Mouse (Mus musculus) right cerebral cortex, adult 2 months (tissue): ENCODE data around the gene 4930412O13Rik.

Source experiments
- DNase-seq, 2 experiments: peaks; one replicate each; pipeline ENCODE4 v3.0.0; 2021 to 2022; ENCODE audit warnings: low spot score in 2 of 2

4930412O13Rik gene

DNA sequence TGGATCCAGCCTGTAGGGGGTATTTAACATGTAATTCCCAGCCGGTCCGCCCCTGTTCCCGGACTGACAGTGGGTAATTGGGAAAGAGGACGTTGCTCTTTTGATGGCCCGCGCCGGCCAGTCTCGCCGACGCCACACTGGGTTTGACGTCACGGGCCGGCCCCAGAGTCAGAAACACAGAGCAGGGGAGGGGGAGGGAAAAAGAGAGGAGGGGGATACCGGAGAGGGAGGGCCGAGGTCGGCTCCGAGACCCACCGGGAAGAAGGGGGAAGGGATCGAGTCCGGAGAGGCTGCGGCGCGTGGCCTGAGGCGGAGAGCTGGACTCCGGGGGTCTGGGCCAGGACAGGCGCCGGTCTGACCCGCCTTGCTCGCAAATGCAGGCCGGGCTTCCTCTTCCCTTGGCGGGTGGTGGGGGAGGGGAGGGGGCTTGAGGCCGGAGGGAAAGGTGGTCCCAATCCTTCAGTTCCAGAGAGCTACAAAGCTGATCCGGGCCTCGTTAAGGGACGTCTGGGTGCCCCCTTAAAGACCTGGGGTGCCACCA is at the start of gene 4930412O13Rik:
Gene 4930412O13Rik (plus strand): TSS at position 202 of the 541 bp plus-strand sequence.
- DNase-seq: no peak

DNA sequence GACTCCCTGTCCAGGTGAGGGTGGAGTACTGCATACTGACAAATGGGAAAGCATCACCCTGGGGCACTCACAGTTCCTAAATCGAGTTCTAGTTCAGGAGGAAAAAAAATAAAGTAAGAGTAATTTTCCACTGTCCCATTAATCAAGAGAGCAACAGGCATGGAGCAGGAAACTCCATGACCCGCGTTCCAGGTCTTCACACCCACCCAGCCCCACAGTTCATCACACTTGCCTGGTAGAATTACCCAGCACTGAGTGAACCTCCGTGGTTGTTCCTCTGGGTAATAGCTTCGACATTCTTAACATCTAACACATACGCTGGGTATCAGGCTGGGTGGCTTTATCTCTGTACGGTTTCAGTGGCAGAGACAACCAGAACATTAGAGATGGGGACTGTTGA is 47.3 kb upstream of the 4930412O13Rik start:
- DNase-seq: no peak

DNA sequence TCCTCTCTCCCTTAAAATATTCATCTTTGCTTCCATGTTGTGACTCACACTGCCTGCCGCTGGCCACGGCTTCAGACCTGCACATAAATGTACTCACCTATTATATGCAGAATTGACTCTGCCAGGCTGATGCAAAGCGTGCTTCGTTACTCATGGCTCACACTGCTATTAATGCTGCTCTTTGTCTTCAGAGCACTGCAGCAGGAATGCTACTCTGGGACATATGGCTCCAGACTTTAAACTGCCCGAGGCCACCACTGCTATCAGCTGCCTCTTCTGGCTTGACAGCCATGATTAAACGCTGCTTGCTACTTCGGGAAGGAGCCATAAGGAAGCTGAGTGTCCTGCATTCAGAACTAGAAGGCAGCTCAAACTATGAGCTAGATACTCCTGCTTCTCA is 45.9 kb upstream of the 4930412O13Rik start:
- DNase-seq: peak in 1 of 2 experiments; percentile 1

DNA sequence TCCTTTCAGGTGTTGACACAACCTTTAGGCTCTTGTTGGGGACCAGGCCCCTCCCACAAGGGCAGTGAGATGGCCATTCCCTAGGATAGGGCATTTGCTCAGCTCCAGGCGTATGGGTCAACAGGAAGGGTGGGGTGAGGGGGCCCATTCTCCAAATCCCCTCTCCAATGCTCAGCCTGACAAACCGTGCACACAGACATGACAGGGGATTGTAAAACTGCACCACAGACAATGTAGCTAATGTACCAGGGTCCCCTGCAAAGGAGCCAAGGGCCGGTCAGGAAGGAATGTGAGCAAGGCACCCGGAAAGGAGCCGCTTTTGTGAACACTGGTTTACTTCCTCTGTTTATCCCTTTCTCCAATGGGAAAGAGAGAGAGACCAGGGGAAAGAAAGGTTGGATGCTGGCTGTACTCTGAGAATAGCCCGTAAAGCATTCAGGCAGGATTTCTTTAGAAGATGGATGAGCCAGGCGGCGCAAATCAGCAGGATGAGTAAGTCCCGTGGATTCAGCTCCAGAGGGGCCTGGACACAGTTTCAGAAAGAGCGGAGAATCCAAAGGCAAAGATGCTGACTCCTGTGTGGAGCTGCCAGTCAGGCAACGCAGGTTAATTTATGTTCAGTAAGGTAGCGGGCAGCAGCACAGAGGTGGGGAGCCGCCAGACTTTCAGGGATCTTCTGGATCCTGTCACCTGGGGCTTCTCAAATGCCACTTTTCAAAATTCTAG is 28.0 kb upstream of the 4930412O13Rik start:
- no peak for DNase-seq

DNA sequence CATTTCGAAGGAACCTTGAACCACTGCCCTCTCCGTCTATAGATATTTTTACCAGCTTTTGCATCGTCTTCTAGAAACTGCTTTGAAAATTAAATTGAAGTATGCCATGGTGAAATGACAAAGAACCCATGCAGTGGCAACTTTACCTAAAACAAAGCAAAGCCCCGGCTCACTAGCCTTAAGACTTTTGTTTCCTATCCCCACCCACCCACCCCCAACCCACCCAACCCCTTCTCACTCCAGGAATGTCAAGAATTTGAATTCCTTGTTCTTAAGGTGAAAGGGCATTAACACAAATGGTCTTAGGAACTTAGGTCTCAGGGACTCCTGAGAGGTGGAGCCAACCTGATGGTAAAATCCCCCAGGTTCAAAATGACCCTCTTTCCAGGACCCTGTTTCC is 25.2 kb upstream of the 4930412O13Rik start:
- no peak for DNase-seq

DNA sequence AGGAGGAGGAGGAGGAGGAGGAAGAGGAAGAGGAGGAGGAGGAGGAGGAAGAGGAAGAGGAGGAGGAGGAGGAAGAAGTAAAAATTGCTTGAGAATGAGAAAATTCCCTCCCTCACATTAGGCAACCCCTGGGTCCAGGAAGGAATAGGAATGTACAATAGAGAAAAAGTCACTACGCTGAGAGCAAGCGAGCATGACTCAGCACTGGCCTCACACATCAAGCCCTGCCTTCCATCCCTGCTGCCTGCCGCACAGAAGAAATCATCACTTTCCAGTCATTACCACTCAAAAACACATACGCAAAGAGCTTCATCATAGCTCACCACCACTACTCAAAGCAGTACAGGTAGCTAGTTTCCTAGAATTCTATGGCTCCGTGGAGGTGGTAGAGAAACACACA is 20.4 kb upstream of the 4930412O13Rik start:
- DNase-seq: no peak

DNA sequence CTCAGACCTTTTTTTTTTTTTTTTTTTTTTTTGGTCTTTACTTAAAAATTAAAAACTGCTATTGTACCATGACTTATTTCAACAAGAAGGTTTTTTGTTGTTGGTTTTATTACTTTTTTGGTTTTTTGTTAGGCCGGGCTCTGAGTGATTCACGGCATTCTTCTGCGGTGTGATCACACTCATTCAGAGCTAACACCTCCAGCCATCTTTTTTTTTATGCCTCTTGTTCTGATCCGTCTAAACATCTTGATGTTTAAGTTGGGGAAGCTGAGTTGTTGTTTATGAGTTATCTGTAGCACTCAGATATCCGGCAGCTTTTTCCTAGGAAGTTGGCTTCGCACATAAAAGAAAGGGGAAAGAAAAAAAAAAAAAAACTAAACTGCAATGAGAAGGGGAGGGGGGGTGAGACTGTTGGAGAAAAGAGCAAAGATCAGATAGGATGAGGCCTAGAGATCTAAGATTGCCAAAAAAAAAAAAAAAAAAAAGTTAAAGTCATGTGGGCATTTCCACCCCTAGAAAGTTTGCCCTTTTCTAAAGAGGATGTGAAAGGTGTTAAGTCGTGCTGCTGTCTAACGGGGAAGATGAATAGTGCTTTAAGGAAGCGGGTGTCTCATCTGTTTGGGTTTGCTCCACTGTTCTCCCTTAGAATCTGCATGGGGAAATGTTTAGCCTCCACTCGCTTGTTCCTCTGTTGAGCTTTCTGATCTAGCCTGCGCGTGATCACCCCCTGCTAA is 13.8 kb upstream of the 4930412O13Rik start:
- DNase-seq: no peak

DNA sequence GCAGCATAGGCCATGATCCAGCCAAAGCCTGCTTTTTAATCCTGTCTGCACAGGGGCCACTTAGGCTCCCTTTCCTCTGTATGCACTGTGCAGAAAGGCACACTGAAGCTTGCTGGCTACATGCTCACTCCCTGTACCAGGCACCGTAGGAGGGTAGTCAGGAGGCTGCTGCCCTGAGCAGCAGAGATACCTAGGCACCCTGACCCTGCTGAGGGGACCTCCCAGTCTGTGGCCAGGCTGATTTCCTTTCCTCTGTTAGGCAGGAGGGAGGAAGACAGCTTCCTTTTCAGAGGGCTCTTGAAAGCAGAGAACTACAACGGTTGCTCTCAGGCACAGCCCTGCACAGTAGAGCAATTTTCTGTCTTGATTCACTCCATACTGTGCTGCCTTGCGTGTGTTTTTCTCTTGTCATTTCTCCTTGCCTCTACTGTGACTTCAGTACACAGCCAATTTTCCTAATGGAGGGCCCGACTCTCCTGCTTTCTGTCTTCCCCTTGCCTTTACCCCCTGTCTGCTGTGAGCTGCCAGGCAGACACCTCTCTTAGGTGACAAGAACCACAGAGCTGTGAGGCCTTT is 9.8 kb upstream of the 4930412O13Rik start:
- no peak for DNase-seq

DNA sequence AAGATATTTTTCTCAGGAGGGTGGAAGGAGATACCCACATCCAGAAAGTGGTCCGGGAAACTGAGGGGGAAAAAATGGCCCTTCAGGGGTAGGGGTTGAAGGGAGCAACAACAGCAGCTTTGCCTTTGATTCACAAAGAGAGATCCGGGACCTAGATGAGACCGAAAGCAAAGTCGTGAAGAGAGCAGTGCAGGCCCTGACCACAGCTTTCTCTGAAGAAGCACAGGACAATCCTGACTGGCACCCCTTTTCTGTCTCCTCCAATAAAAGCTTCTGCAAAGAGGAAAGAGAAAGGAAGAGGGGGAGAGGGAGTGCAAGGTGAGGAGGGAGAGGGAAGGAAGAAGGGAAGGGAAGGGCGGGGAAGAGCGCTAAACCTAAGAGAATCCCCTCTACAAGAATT is 9.3 kb upstream of the 4930412O13Rik start:
- no peak for DNase-seq

DNA sequence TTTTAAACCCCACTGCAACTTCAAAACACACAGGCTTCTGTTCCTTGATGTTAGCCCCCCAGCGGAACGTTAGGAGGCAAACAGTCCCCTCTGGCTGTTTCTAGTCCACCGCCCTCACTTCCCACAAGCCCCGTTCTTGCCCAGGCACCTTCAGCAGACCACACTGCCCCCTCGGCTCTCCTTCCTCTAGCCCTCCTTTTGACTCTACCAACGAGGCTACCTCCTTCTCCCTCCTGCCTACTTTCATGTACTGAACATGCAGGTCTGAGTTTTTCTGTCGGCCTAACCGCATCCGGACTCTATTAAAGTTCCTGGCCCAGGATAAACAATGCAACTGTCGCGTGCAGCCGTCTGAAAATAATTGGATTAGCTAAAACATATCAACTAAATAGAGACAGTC is 8.4 kb upstream of the 4930412O13Rik start:
- DNase-seq: no peak

DNA sequence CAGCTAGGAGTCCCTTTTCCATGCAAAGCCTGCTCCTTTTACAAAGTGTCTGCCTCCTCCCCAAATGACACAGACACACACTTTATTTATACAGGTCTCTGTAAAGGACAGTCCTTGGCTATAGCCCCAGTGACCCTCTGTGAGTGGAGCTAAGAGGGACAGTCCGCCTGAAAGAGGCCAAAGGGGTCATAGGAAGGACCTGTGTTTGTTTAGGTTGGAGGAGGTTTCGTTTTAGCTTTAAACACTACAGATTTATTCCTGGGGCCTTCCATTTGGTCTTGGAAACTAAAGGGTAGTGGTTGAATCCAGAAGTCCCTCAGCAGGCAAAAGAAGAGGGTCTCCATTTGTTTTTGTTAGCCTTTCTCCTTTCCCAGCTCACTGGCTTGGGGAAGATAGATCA is 7.3 kb upstream of the 4930412O13Rik start:
- no peak for DNase-seq

DNA sequence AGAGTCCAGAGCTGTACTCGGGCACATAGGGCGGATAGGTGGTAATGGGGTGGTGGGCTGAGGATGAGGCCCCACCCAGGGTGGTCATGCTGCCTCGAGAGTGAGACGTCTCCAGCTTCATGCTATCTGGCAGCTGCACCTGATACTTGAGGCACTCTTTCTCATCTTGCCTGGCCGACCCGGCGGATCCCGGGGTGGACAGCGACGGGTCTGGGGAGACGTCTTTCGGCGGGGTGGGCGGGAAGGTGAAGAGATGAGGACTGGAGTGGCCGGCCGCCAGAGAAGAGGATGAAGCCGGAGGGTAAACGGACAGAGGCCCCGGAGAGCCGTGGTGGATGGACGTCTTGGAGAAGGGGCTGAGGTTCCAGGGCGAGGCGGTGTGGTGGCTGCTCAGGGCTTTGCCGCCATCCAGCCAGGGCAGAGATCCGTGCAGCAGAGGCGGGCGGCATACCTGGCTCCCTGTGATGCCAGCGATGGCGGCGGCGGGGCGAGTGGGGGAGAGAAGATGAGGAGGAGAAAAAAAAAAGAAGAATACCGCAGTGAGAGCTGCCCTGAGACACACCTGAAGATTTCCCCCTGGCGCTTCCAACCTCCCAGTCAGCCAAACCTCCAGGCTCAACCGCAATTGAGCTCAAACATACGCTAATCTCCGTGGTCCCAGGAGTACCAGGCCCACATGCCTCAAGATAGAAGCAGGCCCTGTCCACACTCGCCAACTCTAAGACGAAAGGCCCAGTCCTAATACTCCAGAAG is 6.4 kb upstream of the 4930412O13Rik start:
- DNase-seq: no peak

DNA sequence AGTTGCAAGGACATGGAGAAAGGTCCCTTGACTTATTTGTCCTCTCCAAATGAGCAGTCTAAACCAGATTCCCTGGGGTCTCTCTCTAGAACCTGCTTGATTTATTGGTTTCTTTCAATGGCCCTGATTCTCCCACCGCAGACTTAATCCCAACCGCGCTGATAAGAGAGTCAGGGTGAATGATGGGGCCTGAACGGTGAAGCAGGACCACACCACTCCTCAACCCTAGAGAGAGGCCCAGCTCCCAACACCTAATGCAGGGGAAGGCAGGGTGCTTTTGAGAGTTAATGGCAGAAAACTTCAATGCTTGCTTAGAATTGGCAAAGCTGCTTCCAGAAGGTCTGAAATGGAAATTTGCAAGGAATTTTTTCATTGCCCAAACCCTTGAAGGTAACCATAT is 5.8 kb upstream of the 4930412O13Rik start:
- DNase-seq: no peak

DNA sequence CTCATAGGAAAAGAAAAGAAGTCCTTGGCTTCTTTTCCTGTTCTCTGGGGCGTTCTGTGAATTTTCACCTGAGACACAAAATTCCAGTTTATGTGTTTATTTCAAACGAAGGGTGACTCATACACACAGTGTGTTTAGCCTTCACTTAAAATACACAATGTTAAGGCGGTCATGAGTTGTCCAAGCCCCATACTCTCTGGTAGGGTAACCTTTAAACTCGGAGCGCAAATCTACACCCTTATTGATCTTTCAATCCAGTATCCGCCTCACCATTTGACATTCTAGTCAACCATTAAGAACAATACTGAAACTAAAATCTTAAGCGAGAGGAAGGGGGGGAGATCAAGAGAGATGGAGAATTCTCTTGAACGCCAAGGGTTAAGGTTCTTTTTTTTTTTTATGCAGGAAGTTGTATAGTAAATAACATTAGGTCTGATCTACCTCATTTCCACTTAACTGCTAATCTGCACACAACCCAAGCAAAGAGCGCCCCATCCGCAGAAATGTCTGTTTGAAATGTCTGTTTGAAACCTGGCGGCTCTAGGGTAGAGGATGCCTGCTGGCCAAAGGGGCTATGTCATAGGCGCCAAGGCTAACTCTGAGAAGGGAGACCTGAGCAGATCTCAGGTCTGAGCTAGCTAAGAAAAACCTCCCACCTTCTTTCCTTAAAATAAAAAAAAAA is 5.2 kb upstream of the 4930412O13Rik start:
- no peak for DNase-seq

DNA sequence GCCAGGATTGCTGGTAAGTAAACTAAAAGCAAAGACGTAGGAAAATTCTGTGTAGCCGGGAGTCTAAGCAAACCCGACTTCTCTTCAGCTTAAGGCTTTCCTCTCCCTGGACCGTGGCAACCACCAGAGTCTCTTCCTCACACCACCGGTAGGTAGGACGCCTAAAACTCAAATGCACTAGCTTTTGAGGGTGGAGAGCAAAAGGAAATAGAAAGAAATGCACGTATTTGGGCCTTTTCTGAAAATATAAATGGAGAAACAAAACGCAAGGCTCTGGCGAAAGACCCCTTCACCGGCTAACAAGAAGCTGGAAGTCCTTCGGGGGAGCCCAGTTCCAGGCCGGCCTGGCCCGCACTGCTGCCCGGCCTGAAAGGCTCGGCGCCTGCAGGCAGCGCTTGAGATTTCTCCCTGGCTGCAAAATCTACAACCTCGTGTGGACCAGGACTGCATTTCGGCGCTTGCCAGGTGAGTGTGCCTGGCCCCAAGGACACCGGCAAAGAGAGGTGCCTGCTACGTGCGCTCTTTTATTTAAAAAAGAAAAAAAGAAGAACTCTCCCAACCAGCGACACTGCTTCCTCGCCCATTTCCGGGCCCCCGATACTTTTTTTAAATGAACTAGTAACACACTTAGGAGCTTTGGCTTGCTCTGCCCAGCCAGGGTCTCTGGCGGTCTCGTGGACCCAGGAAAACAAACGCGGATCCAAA is 4.3 kb upstream of the 4930412O13Rik start:
- no peak for DNase-seq

DNA sequence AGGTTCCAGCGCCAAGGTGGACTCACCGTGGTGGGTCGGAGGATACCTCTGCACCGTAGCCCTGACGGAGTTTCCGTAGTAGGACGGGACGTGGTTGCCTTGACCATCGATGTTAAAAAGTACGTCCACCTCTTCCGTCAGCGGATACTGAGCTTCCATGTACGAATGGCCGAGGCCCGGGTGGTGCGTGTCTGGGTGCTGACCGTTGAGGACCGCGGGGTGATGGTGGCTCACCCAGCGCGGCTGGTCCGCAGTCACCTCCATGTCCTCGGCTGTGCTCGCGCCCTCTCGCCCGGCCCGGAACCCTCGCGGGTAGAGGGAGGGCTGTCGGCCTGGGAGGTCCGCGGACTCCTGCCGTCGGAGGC is 3.7 kb upstream of the 4930412O13Rik start:
- DNase-seq: no peak

DNA sequence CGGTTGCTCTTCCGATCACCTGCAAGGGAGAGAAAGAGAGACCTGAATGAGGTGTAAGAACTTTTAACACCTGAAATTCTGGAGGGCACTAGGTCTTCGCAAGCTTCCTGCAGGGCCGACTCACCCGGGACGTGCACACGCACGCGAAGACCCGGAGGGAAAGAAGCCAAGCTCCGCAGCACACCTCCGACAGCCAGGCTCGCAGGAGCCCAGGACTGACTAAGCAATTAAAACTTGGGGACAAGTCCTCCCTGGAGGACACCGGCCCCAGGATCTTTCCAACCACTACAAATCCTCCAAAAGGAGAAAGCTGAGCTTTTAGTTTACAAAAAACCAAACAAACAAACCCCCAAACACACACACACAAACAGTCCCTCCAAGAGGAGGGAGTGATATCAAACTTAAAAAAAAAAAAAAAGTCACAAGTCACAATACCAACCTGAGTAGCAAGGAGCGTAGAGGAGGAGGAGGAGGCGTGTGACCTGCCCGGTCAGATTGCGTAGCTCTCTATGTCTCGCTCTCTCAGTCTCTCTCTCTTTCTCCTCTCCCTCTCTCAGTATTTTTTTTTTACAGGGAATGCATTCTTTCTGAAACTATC is 3.0 kb upstream of the 4930412O13Rik start:
- DNase-seq: no peak

DNA sequence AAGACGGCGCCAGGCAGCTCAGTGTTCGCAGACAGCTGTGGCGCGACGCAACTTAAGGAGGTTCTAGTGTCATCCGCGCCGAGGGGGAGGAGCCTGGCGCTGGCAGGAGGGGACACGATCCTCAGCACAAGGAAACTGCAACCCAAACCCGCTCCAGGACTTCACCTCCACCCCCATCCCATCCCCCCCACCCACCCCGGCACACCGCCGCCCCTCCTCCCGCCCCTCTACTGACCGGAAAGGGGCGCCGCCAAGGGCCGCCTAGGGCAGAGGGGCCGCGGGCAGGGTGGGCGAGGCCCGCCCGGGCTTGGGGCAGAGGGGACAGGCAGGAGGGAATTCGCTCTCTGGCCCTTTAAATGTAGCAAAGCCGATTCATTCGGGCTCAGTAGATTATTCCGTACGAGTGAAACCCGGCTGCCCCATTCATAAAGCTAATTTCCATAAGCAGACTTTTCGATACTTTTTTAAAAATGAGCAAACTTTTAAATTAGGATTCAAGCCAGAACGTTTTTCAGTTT is 2.4 kb upstream of the 4930412O13Rik start:
- DNase-seq: no peak

DNA sequence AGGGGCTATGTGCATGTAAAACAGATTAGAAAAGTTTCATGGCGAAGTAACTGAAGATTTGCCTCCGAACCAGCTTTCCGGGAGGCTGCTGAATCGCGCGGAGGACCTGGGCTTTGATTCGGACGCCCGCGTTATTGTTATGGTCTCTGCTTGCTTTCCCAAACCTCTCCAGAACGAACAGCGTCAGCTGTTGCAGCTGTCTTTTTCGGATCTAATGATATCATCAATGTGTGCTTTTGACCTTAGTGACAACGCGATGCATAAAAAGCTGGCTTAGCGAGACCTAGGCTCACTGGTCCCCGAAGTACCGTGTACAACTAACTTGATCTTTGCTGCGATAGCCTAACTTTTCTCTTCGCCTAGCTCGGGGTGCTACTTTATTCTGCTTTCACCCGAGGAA is 2.0 kb upstream of the 4930412O13Rik start:
- DNase-seq: peak in 1 of 2 experiments; percentile 20

DNA sequence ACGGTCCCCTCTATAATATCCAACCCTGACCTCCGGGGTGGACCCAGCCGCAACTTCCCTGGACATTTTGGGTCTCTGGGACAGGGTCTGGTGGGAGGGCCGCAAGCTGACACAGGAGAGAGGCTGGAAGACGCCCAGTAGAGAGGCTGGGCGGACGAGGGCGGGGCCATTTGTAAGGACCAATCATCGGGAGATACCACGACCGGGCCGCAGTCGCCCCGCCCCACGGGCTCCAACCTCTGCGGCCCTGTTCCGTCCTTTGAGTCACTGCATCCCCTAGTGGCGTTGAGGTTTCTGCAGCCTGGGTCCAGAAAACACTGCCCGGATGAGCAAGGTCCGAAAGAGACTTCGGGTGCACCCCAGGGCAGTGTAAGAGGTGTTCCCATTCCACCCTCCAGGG is 1.6 kb upstream of the 4930412O13Rik start:
- DNase-seq: peak in 1 of 2 experiments; percentile 34
